Mouse (Mus musculus) G1E (cell line): ENCODE data around the gene Dll3. TPM values are rescaled to one million over a fixed set of nuclear protein-coding genes. Genes with fewer than 3 reads are reported as not detected.
A peak's percentile ranks its signal among the peaks of the same experiment; 100 is the strongest.

Source experiments
- ATAC-seq: 2 replicates; pipeline ENCODE4 v1.8.0; 2016; ENCODE audit warnings: mild to moderate bottlenecking; ENCODE audit not compliant: insufficient number of reproducible peaks, poor library complexity, low FRiP score, severe bottlenecking; ENCODE audit errors: extremely low read depth
- DNase-seq: peaks from one replicate; pipeline ENCODE4 v3.0.0; 2012; ENCODE audit warnings: low spot score
- H3K27me3 ChIP-seq: 2 replicates; pipeline ENCODE4 v1.6.1; 2012; ENCODE audit warnings: mild to moderate bottlenecking, low read length, inconsistent platforms; ENCODE audit not compliant: insufficient read depth
- H3K36me3 ChIP-seq: replicated peaks from 2 replicates; pipeline ENCODE3; 2012; ENCODE audit warnings: mild to moderate bottlenecking, inconsistent platforms
- H3K4me1 ChIP-seq: 2 replicates; pipeline ENCODE4 v1.6.1; 2012; ENCODE audit warnings: low read depth, low read length, inconsistent platforms, mixed read lengths; ENCODE audit not compliant: insufficient read depth
- H3K4me3 ChIP-seq: 2 replicates; pipeline ENCODE4 v1.5.1; 2012; ENCODE audit warnings: low read depth, mild to moderate bottlenecking, inconsistent platforms, low read length, moderate library complexity, mixed read lengths
- H3K9me3 ChIP-seq: replicated peaks from 2 replicates; pipeline ENCODE4 v1.6.1; 2012; ENCODE audit warnings: inconsistent platforms
- CTCF ChIP-seq: IDR thresholded peaks from 2 replicates; pipeline ENCODE4 v1.5.1; 2012; ENCODE audit warnings: low read depth, low read length, inconsistent platforms, mixed read lengths
- GATA1 ChIP-seq: IDR thresholded peaks from 2 replicates; pipeline ENCODE4 v1.6.1; 2012; ENCODE audit warnings: borderline replicate concordance, low read length, inconsistent platforms, mixed read lengths
- GATA2 ChIP-seq: IDR thresholded peaks from 2 replicates; pipeline ENCODE4 v1.6.1; 2012; ENCODE audit warnings: low read depth, low read length, inconsistent platforms, borderline replicate concordance
- POLR2AphosphoS5 ChIP-seq: IDR thresholded peaks from 2 replicates; pipeline ENCODE4 v1.6.1; 2012; ENCODE audit warnings: low read depth, low read length, inconsistent platforms; ENCODE audit not compliant: insufficient replicate concordance
- TAL1 ChIP-seq: conservative IDR thresholded peaks from 2 replicates; pipeline ENCODE4 v1.6.1; 2012; ENCODE audit warnings: low read depth, low read length, inconsistent platforms, mixed read lengths
- polyA plus RNA-seq: library from polyadenylated mRNA; stranded (reverse); fragments of >175 nt; gene quantifications from 2 replicates; pipeline ENCODE4 v1.2.3, GENCODE M21; 2012
- total RNA-seq, 2 experiments: library from RNA; stranded (forward) in 1 of 2; stranded (reverse) in 1 of 2; fragments of 200-1000 nt in 1 of 2; fragments of >200 nt in 1 of 2; fragmentation: Nextera tagmentation in 1 of 2; gene quantifications; 2 replicates each; pipeline ENCODE4 v1.2.3; 2014 to 2017

The Dll3 gene
- total and polyA plus RNA-seq, 3 experiments: 0.23 to 0.49 TPM; not detected in 1

DNA sequence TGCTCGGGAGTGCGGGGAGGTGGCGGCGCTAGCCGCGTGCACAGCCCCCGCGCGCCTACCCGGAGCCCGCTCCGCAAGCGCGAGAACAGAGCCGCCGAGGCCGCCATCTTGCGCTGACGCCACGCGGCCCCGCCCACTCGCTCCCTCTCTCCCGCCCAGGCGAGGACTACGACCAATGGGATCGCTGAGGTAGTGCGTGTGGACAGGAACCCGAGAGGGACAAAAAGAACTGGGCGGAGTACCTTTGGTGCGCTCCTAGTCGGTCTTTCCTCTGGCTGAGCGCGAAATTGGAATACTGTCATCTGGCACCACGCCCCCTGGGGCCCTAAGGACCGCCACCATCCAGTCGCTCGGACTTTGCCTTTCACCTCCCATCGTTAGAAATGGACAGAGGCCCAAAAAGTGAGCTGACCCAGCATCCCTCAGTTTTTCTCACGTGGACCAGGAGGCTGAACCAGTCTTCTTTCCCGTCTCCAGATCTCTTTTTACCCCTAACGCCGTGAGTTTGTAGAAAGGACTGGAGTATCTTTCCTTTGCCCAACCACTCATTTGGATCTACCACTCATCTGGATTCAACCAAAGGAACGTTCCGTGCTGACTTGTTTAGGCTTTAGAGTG, 10.0 kb upstream of the Dll3 start, which contains the start of gene Timm50:
Timm50 (minus strand) TSS at position 147 of the 618 bp plus-strand sequence.
- Histone ChIP-seq H3K4me3 (peak within 1 kb of the TSS; percentile 95), H3K27me3 (no peaks in the 10 kb centered on the region), H3K4me1 (peaks cover 53% of the 10 kb centered on the region), H3K9me3 (no peaks in the 10 kb centered on the region), H3K36me3 (peaks cover 72% of the 10 kb centered on the region)
- ATAC-seq (peak; percentile 93), DNase-seq (peak; percentile 98)
- no peak for TF ChIP-seq POLR2AphosphoS5
- no peak for TF ChIP-seq GATA2
- no peak for TF ChIP-seq GATA1
- TF ChIP-seq TAL1: no peak
- TF ChIP-seq CTCF: no peak

DNA sequence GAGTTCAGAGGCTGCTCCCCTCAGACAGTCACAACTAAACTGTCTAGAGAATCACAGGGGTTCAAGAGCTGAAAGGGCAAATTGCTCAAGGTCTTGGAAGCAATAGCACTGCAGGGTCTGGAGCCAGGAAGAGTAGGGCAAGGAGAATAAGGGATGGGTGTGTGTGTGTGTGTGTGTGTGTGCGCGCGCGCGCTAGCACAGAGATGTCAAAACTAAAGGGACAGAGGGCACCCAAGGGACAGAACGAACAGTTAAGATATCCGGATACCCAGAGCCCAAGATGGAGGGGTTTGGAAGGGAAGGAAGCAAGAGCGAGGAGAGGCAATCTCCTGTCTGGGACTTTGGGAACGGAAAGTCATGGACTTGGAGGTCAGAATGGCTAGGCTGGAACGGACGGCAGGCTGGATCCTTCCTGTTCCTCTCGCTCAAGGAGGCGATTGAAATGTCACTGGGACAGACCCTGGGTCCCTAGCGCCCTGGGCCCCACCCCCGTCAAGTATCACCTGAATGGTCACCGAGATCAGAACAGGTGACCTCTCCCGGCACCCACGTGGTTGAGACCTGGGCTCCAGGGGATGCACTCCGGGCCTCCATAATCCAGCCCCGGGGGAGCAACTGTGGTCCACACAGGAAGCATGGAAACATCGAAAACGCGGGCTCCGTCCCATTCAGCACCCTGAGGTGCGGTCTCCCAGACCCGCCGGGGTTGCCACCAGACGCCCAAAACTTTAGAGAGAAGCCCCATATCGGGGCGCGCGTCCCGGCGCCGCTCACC, 9.3 kb upstream of the Dll3 start:
- ATAC-seq (no peak), DNase-seq (peak; percentile 38)
- Histone ChIP-seq H3K36me3 (peaks cover 72% of the 10 kb centered on the region), H3K9me3 (no peaks in the 10 kb centered on the region), H3K27me3 (no peaks in the 10 kb centered on the region), H3K4me3 (peak overlapping the region; percentile 95), H3K4me1 (peaks cover 56% of the 10 kb centered on the region)
- no peak for TF ChIP-seq TAL1
- TF ChIP-seq POLR2AphosphoS5: no peak
- no peak for TF ChIP-seq GATA1
- no peak for TF ChIP-seq GATA2
- no peak for TF ChIP-seq CTCF

DNA sequence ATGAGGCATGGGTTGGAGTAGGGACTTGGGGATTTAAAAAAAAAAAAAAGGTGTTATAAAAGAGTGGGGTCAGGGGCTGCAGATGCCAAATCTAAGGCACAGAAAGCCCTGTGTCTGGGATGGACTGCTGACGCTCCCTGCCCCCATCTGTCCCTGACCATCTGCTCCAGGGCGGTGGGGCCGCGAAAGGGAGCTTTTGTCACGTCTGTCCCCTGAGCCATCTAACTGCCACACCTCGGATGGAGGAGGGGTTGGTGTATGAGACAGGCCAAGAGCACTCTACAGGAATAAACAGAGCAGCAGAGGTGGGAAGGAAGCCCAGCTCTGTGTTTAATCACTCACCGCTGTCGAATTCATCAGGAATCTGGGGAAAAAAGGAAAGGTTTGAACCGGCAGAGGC, 7.7 kb upstream of the Dll3 start:
- peak; percentile 68 for DNase-seq
- TF ChIP-seq POLR2AphosphoS5: no peak
- no peak for TF ChIP-seq TAL1
- TF ChIP-seq GATA1: no peak
- TF ChIP-seq CTCF: no peak
- TF ChIP-seq GATA2: no peak
- ATAC-seq: peak; percentile 43
- Histone ChIP-seq H3K27me3 (no peaks in the 10 kb centered on the region), H3K36me3 (peaks cover 72% of the 10 kb centered on the region), H3K4me1 (peaks cover 54% of the 10 kb centered on the region), H3K4me3 (peak overlapping the region; percentile 95; the same call in 1 of the 2 replicates), H3K9me3 (no peaks in the 10 kb centered on the region)

DNA sequence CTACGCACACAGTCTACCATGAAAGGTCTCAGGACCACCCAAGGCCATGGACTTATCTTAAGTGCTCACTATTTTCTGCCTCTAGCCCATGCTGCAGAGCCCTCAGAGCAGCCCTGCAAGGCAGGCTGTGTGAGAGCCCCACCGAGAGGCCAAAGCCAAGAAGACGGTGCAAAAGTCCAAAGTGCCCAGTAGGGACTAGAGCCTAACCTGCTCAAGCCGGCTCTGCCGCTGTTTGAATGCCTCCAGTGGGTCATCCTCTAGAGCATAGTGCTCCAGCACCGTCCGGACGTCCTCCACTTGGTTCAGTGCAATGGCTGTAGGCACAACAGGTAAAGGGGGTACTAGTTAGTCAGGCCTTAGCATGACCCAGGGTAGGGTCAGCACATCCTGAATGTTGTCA, 4.2 kb upstream of the Dll3 start:
- no peaks in the 10 kb centered on the region for H3K9me3 ChIP-seq
- no peak overlapping the region for H3K4me3 ChIP-seq
- H3K27me3 ChIP-seq: peaks cover 2% of the 10 kb centered on the region; the same call in 1 of the 2 replicates
- H3K4me1 ChIP-seq: peaks cover 70% of the 10 kb centered on the region
- H3K36me3 ChIP-seq: peaks cover 80% of the 10 kb centered on the region
- no peak for DNase-seq
- ATAC-seq: no peak
- no peak for TF ChIP-seq TAL1
- no peak for TF ChIP-seq GATA2
- TF ChIP-seq POLR2AphosphoS5: no peak
- no peak for TF ChIP-seq GATA1
- TF ChIP-seq CTCF: no peak

DNA sequence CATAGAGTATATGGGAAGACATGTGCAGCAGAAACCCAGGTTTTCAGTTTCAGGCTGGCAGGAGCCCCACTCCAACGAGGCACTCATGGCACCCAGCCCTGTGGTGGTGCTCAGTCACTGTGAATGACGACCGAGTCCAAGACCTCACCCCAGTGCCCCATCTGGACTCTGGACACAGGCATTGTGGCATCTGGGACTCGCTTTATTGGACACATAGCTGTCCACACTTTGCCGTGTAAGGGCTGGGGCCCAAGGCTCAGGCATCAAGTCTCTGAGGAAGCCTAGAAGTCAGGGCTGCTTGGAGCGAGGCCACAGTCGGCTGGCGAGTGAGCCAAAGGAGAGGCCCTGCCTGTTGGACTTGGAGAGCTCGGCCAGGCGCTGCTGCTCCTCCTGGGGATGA, 3.6 kb upstream of the Dll3 start:
- TF ChIP-seq TAL1 (no peak), GATA2 (no peak)
- Histone ChIP-seq H3K9me3 (no peaks in the 10 kb centered on the region), H3K27me3 (peaks cover 4% of the 10 kb centered on the region; the same call in 1 of the 2 replicates), H3K4me1 (peaks cover 65% of the 10 kb centered on the region), H3K4me3 (no peak overlapping the region), H3K36me3 (peaks cover 77% of the 10 kb centered on the region)
- DNase-seq: no peak
- ATAC-seq: no peak

DNA sequence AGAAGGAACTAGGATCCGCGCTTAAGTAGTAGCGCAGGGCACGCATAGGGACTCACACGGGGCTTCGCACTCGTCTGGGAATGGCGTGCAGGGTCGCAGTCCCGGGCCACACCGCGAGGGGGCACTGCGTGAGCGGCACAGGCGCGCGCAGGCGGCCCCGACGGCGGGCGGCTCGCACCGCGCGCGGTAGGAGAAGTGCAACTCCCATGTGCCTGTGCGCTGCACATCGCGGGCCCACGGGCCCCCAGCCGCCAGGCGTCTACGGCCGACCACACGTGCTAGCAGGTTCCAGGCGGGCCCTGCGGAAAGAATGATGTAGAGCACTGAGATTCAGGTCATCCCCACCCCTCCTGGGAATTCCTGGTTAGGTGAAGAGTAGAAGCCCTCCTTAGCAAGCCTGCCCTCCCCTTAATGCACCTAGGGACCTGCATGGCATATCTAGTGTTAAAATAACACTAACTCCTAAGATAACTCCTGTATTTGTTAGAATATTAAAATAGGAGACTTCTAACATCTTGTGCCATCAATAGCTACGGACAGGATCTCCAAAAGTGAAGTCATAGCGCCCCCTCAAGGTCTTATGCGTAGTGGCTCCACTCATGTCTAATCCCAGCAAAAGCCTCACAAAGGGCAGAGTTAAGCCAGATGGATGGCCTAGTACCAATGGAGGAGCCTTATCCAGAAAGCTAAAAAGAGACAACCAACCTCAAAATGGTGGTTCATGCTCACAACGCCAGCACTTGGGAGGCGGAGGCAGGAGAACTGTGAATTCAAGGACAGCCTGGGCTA, 3.0 kb downstream of the Dll3 start:
- DNase-seq (peak; percentile 48), ATAC-seq (no peak)
- peaks cover 7% of the 10 kb centered on the region for H3K9me3 ChIP-seq
- peaks cover 11% of the 10 kb centered on the region for H3K36me3 ChIP-seq
- peaks cover 40% of the 10 kb centered on the region for H3K27me3 ChIP-seq
- 0 out of 2 replicates have a peak, but pooled peaks have one; percentile 17 for TF ChIP-seq CTCF
- TF ChIP-seq GATA1: no peak
- TF ChIP-seq GATA2: no peak
- TF ChIP-seq POLR2AphosphoS5: no peak
- TF ChIP-seq TAL1: no peak
- no peak overlapping the region for H3K4me3 ChIP-seq
- peaks cover 33% of the 10 kb centered on the region for H3K4me1 ChIP-seq
